Mouse (Mus musculus): ENCODE measurements at regions not wholly inside any gene's neighbourhood (a gene's known extent, or its start where the extent isn't known, plus 50 kb on each side); places are given as distances from the start of the nearest gene placed in this dataset.

DNA sequence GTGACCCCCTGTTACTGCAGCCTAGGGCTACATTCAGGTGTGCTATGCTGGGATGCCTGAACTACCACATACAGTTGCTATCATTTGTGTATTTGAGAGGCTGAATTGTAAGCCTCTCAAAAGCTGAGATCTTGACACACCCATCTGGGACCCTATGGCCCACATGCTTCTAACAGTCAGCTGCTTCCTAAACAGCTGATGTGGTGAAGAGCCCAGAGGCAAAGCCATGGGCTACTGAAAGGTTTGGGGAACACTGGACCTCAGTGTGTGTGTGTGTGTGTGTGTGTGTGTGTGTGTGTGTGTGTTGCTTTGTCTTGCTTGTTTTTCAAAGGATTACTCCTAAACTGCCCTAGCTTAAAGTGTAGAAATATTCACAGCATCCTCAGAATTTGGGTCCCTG, 75.0 kb downstream of the Lbh start:
- DNase-seq (ENCODE audit: low read depth, low spot score): no peak

- DNase-seq (ENCODE audit: low read depth, low spot score): no peak
These were observed 75.5 kb downstream of the Lbh start for GRCm38 (mm10) chr17:72993626-72994025.

- no peak for DNase-seq (ENCODE audit: low read depth, low spot score)
These were observed 78.4 kb downstream of the Lbh start for GRCm38 (mm10) chr17:72996539-72996938.

DNA sequence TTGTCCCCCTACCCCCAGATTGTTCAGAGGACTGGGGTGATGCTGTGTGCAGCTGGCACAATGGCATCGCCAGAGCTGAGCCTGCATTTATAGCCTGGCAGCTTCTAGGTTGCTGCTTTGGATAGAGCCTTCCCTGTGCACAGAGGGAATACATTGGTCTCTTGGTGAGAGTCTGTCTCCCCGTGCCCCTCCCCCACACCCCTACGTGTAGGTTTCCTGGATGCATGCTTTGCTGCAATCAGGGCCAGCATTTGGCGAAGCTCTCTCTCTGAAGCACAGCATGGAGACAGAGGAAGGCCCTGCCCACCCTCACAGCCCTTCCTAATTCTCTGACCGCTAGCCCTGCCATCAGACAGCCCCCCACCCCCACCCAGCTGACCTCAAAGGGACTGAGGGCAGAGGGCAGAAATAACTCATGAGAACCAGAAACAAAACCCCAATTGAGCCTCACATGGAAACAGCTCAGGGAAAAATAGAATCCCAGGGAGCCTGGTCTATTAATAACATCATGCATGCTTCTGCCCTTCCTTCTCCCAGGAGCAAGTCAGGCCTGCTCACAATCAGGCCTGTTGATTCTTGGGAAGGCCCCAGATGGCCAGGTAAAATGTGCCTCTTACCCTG, 79.3 kb downstream of the Lbh start:
- no peak for DNase-seq (ENCODE audit: low read depth, low spot score)

GRCm38 (mm10) chr17:73005100-73005499, 87.0 kb downstream of the Lbh start:
- no peak for DNase-seq (ENCODE audit: low read depth, low spot score)

DNA sequence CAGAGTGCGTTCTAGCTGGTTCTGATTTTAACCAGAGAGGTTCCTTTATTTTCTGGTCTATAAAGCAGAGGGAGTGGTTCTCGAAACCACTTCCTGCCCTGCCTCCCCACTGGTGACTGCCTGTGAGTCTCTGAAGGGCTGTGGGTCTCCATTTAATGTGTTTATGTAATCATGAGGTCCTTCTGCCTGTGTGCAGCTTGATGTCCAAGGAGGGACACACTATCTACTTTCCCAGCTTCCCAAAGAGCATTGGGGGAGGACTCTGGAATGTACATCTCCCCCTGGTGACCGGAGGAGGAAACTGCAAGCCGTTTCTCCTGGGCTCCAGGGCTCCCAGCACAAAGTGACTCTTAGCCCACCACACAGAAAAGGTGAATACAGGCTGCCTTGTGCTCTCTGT, 90.8 kb downstream of the Lbh start:
- peak; percentile 35 for DNase-seq (ENCODE audit: low read depth, low spot score)

DNA sequence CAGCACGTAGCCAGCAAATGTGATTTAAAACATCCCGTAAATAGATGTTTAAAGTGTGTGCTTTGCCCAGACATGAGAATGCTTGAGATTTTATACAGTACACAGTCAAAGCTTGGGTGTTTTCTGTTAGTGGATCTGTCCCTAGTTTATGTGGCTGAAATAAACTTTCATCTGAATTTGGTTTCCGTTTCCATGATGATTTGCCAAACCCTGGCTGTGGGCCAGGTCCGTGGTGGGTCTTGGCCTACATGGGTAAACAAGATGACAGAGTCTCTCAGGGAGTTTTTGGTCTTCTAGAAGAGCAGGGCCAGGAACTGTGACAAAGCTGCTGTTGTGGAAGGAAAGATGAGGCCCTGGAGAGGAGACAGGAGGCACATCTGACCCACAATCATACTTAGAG, 91.9 kb downstream of the Lbh start:
- no peak for DNase-seq (ENCODE audit: low read depth, low spot score)

DNA sequence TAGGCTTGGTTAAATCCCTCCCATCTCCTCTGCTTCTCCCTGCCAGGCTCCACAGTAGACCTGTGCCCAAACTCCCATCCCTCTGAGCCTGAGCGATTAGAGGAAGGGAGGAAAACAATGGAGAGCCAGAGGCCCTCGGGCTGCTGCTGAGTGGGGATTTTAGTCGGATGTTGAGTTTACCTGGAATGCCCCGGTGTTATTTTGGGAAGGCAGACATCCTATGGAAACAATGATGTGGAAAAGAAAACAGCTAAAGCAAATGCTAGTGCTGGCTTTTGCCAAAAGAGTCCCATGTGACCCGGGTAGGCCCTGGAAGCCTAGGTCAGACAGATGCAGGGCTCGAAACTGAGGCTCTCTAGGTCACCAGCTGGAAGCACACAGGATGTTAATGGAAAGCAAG, 94.3 kb downstream of the Lbh start:
- no peak for DNase-seq (ENCODE audit: low read depth, low spot score)

GRCm38 (mm10) chr17:73012954-73013353, 94.8 kb upstream of the Lclat1 start:
- DNase-seq (ENCODE audit: low read depth, low spot score): no peak

GRCm38 (mm10) chr17:73014090-73014853, 93.5 kb upstream of the Lclat1 start:
- no peak for DNase-seq (ENCODE audit: low read depth, low spot score)

DNA sequence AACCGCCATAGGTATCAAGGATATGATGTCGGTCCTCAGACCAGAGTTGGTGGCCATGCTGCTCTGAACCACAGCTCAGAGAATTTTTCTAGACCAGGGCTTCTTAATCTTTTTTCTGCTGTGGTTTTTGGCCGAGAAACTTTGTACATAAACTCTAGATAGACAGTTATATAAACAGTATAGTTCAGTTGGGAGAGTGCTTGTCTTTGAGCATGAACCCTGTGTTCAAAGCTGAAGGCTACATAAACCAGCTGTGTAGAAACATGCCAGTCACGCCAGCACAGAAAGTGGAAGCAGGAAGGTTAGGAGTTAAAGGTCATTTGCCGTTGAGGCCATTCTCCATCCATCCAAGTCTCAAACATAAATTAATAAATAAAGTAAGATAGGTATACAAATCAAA, 90.6 kb upstream of the Lclat1 start:
- no peak for DNase-seq (ENCODE audit: low read depth, low spot score)

DNA sequence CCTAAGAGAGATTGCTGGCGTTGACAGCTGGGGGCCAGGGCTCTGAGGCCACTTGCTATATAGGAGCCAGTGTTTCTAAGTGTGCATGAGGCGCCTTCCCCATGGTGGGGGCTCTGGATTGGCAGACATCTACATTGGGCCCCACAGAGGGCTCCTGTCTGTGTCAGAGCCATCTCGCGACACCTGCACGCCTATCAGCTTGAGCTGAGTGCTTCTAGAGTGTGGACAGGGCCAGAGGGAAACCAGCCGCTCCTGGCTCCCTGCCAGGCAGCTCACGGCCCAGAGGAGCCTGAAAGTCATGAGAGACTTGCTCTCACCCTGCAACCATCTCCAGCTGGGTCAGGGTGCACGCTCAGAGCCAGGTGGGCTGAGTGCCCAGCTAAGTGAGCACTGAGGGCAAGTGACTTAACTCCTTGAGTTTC, 85.1 kb upstream of the Lclat1 start:
- no peak for DNase-seq (ENCODE audit: low read depth, low spot score)

- DNase-seq (ENCODE audit: low read depth, low spot score): no peak
These were observed 84.2 kb upstream of the Lclat1 start for GRCm38 (mm10) chr17:73023362-73024107.

DNA sequence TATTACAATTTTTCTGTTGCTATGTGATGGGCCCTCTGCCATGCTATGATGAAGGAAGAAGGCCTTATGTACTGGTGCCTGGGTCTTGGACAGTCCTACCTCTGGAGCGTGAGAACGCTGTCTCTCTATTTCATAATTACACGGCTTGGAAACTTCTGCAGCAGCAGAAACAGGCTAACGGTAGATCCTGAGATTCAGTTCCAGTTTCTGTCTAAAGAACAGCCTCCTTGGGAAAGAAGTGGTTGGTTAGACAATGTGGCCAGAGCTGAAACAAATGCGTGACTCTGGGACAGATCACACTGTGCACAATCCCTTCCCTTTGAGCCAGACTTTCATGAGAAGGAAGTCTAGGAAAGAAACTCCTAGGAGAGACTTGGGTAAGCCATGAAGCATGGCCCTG, 80.7 kb upstream of the Lclat1 start:
- DNase-seq (ENCODE audit: low read depth, low spot score): no peak

GRCm38 (mm10) chr17:73031796-73032195, 76.0 kb upstream of the Lclat1 start:
- no peak for DNase-seq (ENCODE audit: low read depth, low spot score)

DNA sequence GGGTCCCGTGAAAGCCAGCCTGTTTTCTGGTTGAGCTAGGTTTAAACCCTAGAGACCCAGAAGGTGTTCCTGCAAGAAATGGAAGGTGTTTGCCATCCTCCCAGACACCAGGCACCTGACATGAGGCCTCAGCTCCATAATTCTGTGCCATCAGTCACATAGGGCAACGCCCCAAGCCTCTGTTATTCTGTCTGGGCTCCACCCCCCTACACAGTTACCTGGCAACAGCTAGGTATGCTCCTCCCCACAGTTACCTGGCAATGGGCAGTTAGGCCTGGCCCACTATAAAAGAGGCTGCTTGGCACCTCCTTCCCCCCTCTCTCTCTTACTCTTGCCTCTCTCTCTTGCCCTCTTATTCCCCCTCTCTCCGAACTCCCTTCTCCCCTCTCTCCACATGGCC, 75.5 kb upstream of the Lclat1 start:
- DNase-seq (ENCODE audit: low read depth, low spot score): no peak

GRCm38 (mm10) chr17:73034420-73034819, 73.4 kb upstream of the Lclat1 start:
- DNase-seq (ENCODE audit: low read depth, low spot score): no peak

DNA sequence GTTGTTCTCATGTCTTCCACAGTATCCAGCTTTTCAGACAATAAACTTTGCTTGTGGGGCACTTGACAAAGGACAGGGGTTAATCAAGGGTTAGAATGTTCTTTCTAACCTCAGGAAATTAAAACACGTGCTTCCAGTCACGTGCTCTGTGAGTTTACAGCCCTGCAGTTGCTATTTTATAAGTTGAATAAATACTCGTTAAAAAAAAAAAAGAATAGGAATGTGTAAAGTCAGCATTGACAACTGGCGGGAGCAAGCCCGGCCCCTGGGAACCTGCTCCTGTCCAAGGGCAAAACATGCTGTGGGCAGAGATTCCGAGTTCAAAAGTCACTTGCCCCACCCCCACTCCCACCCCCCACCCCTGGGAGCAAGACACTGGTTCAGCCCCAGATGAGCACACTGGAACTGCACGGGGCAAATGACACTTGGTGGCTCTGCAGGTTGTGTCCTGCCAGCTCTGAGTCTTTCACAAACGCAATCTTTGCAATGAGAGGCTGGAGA, 72.8 kb upstream of the Lclat1 start:
- DNase-seq (ENCODE audit: low read depth, low spot score): no peak

GRCm38 (mm10) chr17:73036845-73037244, 70.9 kb upstream of the Lclat1 start:
- DNase-seq (ENCODE audit: low read depth, low spot score): no peak

- DNase-seq (ENCODE audit: low read depth, low spot score): no peak
These were observed 69.2 kb upstream of the Lclat1 start for GRCm38 (mm10) chr17:73038586-73038985.

DNA sequence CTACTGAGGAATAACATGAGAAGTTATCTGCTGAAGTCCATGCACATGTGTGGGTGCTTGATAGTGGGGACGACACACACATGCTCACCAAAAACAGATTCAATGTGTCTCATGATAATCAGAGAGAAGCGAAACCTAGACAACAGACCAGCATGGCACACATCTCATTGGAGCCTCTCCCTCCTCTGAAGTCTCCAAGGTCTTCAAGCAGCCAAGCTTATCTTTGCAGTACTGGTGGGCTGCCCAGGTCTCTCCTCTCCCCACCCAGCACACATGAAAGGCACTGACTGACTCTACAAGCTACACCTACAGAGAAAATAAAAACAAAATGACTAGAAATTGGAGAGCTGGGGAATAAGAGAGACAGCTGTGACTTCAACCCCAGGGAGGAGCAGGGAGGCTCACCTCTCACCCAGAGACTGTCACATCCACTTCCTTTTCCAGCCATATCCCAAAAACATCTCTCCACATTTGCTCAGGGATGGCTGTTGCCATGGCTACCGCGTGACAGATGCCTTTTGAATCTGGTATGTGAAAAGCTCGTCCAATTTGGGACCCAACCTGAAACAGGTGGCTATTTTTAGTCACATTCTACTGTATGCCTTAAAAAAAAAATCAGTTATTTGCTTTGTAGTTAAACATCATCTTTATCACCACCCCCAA, 62.7 kb upstream of the Lclat1 start:
- DNase-seq (ENCODE audit: low read depth, low spot score): no peak

DNA sequence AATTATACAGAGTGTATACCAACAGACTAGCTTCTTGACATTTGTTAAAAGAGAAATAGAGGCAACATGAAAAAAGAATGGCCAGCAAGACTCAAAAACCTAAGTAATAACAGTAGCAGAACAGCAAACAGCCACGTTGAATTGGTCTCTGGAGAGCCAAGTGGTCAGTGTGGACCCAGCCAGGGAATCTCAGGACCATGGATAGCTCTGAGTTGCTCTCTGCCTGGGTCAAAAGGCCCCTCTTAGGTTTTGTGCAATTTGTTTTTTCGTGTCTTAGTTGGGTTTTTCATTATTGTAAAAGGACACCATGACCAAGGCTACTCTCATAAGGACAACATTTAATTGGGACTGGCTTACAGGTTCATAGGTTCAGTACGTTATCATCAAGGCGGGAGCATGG, 60.8 kb upstream of the Lclat1 start:
- DNase-seq (ENCODE audit: low read depth, low spot score): no peak
